Mouse (Mus musculus): ENCODE results near the gene Prkg1. TPM values are rescaled to one million over a fixed set of nuclear protein-coding genes. Genes with fewer than 3 reads are reported as not detected.

The Prkg1 gene
- total and polyA plus RNA-seq, 3 experiments = 1.0 to 29.0 (median 22.9) TPM

DNA sequence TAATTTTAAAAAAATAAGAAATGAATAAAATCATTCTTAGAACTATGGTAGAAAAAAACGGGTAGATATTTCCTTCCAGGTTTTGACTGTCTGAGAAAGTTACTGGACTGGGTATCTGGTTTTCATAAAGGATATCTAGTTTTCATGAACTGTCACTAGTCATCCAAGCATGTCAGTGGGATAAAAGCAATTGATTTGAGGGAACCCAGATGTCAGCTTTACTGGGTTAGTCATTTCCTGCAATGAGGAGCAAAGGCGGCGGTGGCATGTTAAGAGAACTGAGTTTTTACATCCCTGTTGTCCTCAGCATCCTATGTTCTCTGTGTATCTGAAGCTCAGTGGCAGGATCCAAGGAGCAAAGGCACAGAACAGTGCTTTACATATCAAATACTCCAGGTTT lies 1201.0 kb downstream of the Prkg1 start:
- DNase-seq (ENCODE audit: low spot score) = no peak
- TF ChIP-seq GATA1 (IDR thresholded peaks at IDR 0.05; ENCODE audit: borderline replicate concordance, low read length) = no peak
- no peak for TF ChIP-seq GATA2 (IDR thresholded peaks at IDR 0.05; ENCODE audit: borderline replicate concordance, low read depth, low read length)
- no peak for TF ChIP-seq POLR2AphosphoS5 (IDR thresholded peaks at IDR 0.05; ENCODE audit: insufficient replicate concordance, low read depth, low read length)
- TF ChIP-seq TAL1 (conservative IDR thresholded peaks at IDR 0.05; ENCODE audit: low read depth, low read length) = no peak
- no peak for TF ChIP-seq CTCF (IDR thresholded peaks at IDR 0.05; ENCODE audit: low read depth, low read length)
- Histone ChIP-seq H3K27me3 (ENCODE audit: insufficient read depth, low read length) (0 out of 2 replicates have a peak, but pooled peaks cover 2% of the 10 kb centered on the region), H3K4me3 (ENCODE audit: low read depth, low read length) (no peak overlapping the region), H3K36me3 (replicated peaks) (no peaks in the 10 kb centered on the region), H3K9me3 (replicated peaks) (0 out of 2 replicates have a peak, but pooled peaks cover 1% of the 10 kb centered on the region), H3K4me1 (ENCODE audit: insufficient read depth, low read depth, low read length) (no peaks in the 10 kb centered on the region)
- no peak for ATAC-seq (ENCODE audit: extremely low read depth, insufficient number of reproducible peaks, low FRiP score, poor library complexity, severe bottlenecking)

GRCm38 (mm10) chr19:30558024-30558423 lies 1206.8 kb downstream of the Prkg1 start:
- Histone ChIP-seq H3K4me3 (ENCODE audit: low read depth, low read length) (no peak overlapping the region), H3K4me1 (ENCODE audit: insufficient read depth, low read depth, low read length) (peaks cover 8% of the 10 kb centered on the region; the same call in 1 of the 2 replicates), H3K27me3 (ENCODE audit: insufficient read depth, low read length) (peaks cover 9% of the 10 kb centered on the region), H3K36me3 (replicated peaks) (no peaks in the 10 kb centered on the region), H3K9me3 (replicated peaks) (no peaks in the 10 kb centered on the region)
- DNase-seq (ENCODE audit: low spot score) (no peak), ATAC-seq (ENCODE audit: extremely low read depth, insufficient number of reproducible peaks, low FRiP score, poor library complexity, severe bottlenecking) (no peak)
- TF ChIP-seq GATA2 (IDR thresholded peaks at IDR 0.05; ENCODE audit: borderline replicate concordance, low read depth, low read length) (no peak), GATA1 (IDR thresholded peaks at IDR 0.05; ENCODE audit: borderline replicate concordance, low read length) (no peak)

GRCm38 (mm10) chr19:30554467-30554881 lies 1210.4 kb downstream of the Prkg1 start:
- Histone ChIP-seq H3K36me3 (replicated peaks) (no peaks in the 10 kb centered on the region), H3K27me3 (ENCODE audit: insufficient read depth, low read length) (peaks cover 15% of the 10 kb centered on the region), H3K4me3 (ENCODE audit: low read depth, low read length) (no peak overlapping the region), H3K9me3 (replicated peaks) (no peaks in the 10 kb centered on the region), H3K4me1 (ENCODE audit: insufficient read depth, low read depth, low read length) (peaks cover 8% of the 10 kb centered on the region; the same call in 1 of the 2 replicates)
- peak; percentile 23 for DNase-seq (ENCODE audit: low spot score)
- TF ChIP-seq TAL1 (conservative IDR thresholded peaks at IDR 0.05; ENCODE audit: low read depth, low read length) (no peak), CTCF (IDR thresholded peaks at IDR 0.05; ENCODE audit: low read depth, low read length) (no peak), GATA1 (IDR thresholded peaks at IDR 0.05; ENCODE audit: borderline replicate concordance, low read length) (no peak), GATA2 (IDR thresholded peaks at IDR 0.05; ENCODE audit: borderline replicate concordance, low read depth, low read length) (no peak), POLR2AphosphoS5 (IDR thresholded peaks at IDR 0.05; ENCODE audit: insufficient replicate concordance, low read depth, low read length) (no peak)
- ATAC-seq (ENCODE audit: extremely low read depth, insufficient number of reproducible peaks, low FRiP score, poor library complexity, severe bottlenecking) = no peak

GRCm38 (mm10) chr19:30553740-30554139 lies 1211.1 kb downstream of the Prkg1 start:
- Histone ChIP-seq H3K27me3 (ENCODE audit: insufficient read depth, low read length) (peaks cover 21% of the 10 kb centered on the region), H3K9me3 (replicated peaks) (no peaks in the 10 kb centered on the region), H3K36me3 (replicated peaks) (no peaks in the 10 kb centered on the region), H3K4me1 (ENCODE audit: insufficient read depth, low read depth, low read length) (peaks cover 8% of the 10 kb centered on the region; the same call in 1 of the 2 replicates), H3K4me3 (ENCODE audit: low read depth, low read length) (no peak overlapping the region)
- no peak for TF ChIP-seq GATA1 (IDR thresholded peaks at IDR 0.05; ENCODE audit: borderline replicate concordance, low read length)
- TF ChIP-seq GATA2 (IDR thresholded peaks at IDR 0.05; ENCODE audit: borderline replicate concordance, low read depth, low read length) = no peak
- DNase-seq (ENCODE audit: low spot score) = no peak
- no peak for ATAC-seq (ENCODE audit: extremely low read depth, insufficient number of reproducible peaks, low FRiP score, poor library complexity, severe bottlenecking)

GRCm38 (mm10) chr19:30552260-30552659 lies 1212.6 kb downstream of the Prkg1 start:
- Histone ChIP-seq H3K9me3 (replicated peaks) (no peaks in the 10 kb centered on the region), H3K36me3 (replicated peaks) (no peaks in the 10 kb centered on the region), H3K4me1 (ENCODE audit: insufficient read depth, low read depth, low read length) (peaks cover 8% of the 10 kb centered on the region; the same call in 1 of the 2 replicates), H3K4me3 (ENCODE audit: low read depth, low read length) (no peak overlapping the region), H3K27me3 (ENCODE audit: insufficient read depth, low read length) (peaks cover 23% of the 10 kb centered on the region)
- TF ChIP-seq POLR2AphosphoS5 (IDR thresholded peaks at IDR 0.05; ENCODE audit: insufficient replicate concordance, low read depth, low read length) (no peak), CTCF (IDR thresholded peaks at IDR 0.05; ENCODE audit: low read depth, low read length) (no peak), GATA1 (IDR thresholded peaks at IDR 0.05; ENCODE audit: borderline replicate concordance, low read length) (no peak), GATA2 (IDR thresholded peaks at IDR 0.05; ENCODE audit: borderline replicate concordance, low read depth, low read length) (no peak), TAL1 (conservative IDR thresholded peaks at IDR 0.05; ENCODE audit: low read depth, low read length) (no peak)
- DNase-seq (ENCODE audit: low spot score) (no peak), ATAC-seq (ENCODE audit: extremely low read depth, insufficient number of reproducible peaks, low FRiP score, poor library complexity, severe bottlenecking) (no peak)

DNA sequence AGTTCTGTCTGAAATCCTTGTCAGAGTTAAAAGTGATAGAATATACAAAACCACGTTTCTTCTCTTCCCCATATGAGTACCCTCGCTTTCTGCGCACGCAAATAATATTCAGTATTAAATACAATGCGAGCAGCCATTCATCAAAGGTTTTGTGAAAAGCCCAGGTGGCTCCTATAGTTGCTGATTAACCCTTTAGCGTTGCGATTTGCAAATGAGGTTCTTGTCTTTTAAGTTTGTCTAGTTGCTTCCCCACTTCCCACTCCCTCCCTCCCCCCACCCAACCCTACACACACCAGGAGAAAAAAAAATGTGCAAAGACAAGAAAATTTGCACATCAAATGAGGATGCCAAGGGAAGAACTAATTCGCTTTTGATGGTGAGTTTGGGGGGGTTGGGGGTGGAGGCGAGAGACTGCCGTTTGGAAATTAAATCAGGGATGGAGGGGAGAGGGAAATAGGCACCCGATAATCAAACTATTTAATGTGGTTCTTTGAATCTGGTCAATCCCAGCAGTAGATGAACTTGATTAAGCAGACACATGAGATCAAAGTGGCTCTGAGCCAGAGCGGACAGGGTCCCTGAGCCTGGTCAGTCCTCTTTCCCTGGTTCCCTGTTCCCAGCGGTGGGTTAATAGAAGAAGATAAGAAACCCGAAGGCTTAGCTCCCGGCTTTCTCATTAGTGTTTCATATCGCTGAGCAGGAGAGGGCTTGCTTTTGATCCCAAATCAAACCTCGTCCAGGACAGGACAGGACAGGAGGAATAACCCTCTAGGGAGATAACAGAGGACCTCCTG lies 1214.8 kb downstream of the Prkg1 start:
- H3K4me1 ChIP-seq (ENCODE audit: insufficient read depth, low read depth, low read length) = peaks cover 8% of the 10 kb centered on the region; the same call in 1 of the 2 replicates
- H3K27me3 ChIP-seq (ENCODE audit: insufficient read depth, low read length) = peaks cover 18% of the 10 kb centered on the region
- H3K36me3 ChIP-seq (replicated peaks) = no peaks in the 10 kb centered on the region
- DNase-seq (ENCODE audit: low spot score) = no peak
- no peak for TF ChIP-seq GATA2 (IDR thresholded peaks at IDR 0.05; ENCODE audit: borderline replicate concordance, low read depth, low read length)
- TF ChIP-seq CTCF (IDR thresholded peaks at IDR 0.05; ENCODE audit: low read depth, low read length) = no peak
- no peak for TF ChIP-seq TAL1 (conservative IDR thresholded peaks at IDR 0.05; ENCODE audit: low read depth, low read length)
- no peak for TF ChIP-seq GATA1 (IDR thresholded peaks at IDR 0.05; ENCODE audit: borderline replicate concordance, low read length)
- TF ChIP-seq POLR2AphosphoS5 (IDR thresholded peaks at IDR 0.05; ENCODE audit: insufficient replicate concordance, low read depth, low read length) = no peak
- no peak for ATAC-seq (ENCODE audit: extremely low read depth, insufficient number of reproducible peaks, low FRiP score, poor library complexity, severe bottlenecking)
- H3K9me3 ChIP-seq (replicated peaks) = no peaks in the 10 kb centered on the region
- H3K4me3 ChIP-seq (ENCODE audit: low read depth, low read length) = no peak overlapping the region
